Mouse (Mus musculus): Measurements from ENCODE around the gene Znhit6.

Gene Znhit6

GRCm38 (mm10) chr3:145646009-145646408 lies 70.0 kb downstream of the Znhit6 start:
- no peak for DNase-seq

- no peak for DNase-seq
Measured at GRCm38 (mm10) chr3:145646666-145647065, 70.7 kb downstream of the Znhit6 start.

- DNase-seq: no peak
Measured at GRCm38 (mm10) chr3:145647416-145647815, 71.4 kb downstream of the Znhit6 start.

GRCm38 (mm10) chr3:145648097-145648931 lies 72.3 kb downstream of the Znhit6 start:
- no peak for DNase-seq

- peak; percentile 24 for DNase-seq
Measured at GRCm38 (mm10) chr3:145648991-145649851, 73.2 kb downstream of the Znhit6 start.

GRCm38 (mm10) chr3:145649852-145650202 lies 73.8 kb downstream of the Znhit6 start, which contains the start of gene Ccn1:
Gene Ccn1, minus strand, starts transcription at chr3:145649981.
- peak; percentile 59 for DNase-seq

GRCm38 (mm10) chr3:145650298-145651011 lies 74.5 kb downstream of the Znhit6 start:
- DNase-seq: no peak

GRCm38 (mm10) chr3:145651029-145651977 lies 75.3 kb downstream of the Znhit6 start:
- DNase-seq: peak; percentile 12

- no peak for DNase-seq
Measured at GRCm38 (mm10) chr3:145651978-145652321, 75.9 kb downstream of the Znhit6 start.

- peak; percentile 34 for DNase-seq
Measured at GRCm38 (mm10) chr3:145652322-145653131, 76.5 kb downstream of the Znhit6 start.

- DNase-seq: peak; percentile 69
Measured at GRCm38 (mm10) chr3:145653191-145653940, 77.4 kb downstream of the Znhit6 start.

GRCm38 (mm10) chr3:145654028-145654427 lies 78.0 kb downstream of the Znhit6 start:
- DNase-seq: no peak

Measured in right cerebral cortex, adult 18-20 months (tissue).